Mouse (Mus musculus): ENCODE data around the gene Ms4a8a.

GRCm38 (mm10) chr19:11129702-11130101 lies 48.8 kb upstream of the Ms4a8a start:
- TF ChIP-seq FLI1 (IDR thresholded peaks at IDR 0.05; ENCODE audit: low read length), result no peak
- no peak for TF ChIP-seq GATA1 (IDR thresholded peaks at IDR 0.05; ENCODE audit: borderline replicate concordance, low read length)
